Mouse (Mus musculus) E14TG2a.4 (cell line): ENCODE measurements around the gene Apoh.

Experiments
- H3K27me3 ChIP-seq: 2 replicates; pipeline ENCODE4 v1.6.1; 2014; ENCODE audit warnings: low read length, control low read depth; ENCODE audit not compliant: insufficient read depth
- H3K36me3 ChIP-seq: 2 replicates; pipeline ENCODE4 v1.6.1; 2014; ENCODE audit warnings: low read length, control low read depth; ENCODE audit not compliant: insufficient read depth
- H3K4me1 ChIP-seq: replicated peaks from 2 replicates; pipeline ENCODE4 v1.6.1; 2014; ENCODE audit warnings: low read depth, low read length, control low read depth
- H3K4me3 ChIP-seq: replicated peaks from 2 replicates; pipeline ENCODE4 v1.5.1; 2014; ENCODE audit warnings: mild to moderate bottlenecking, low read length
- H3K9me3 ChIP-seq: 2 replicates; pipeline ENCODE4 v1.6.1; 2014; ENCODE audit warnings: low read length, control low read depth
- CTCF ChIP-seq: conservative IDR thresholded peaks from 2 replicates; pipeline ENCODE4 v1.5.1; 2014; ENCODE audit warnings: low read length
- NANOG ChIP-seq: IDR thresholded peaks from 2 replicates; pipeline ENCODE4 v1.6.1; 2014; ENCODE audit warnings: borderline replicate concordance, low read length, mixed read lengths
- POU5F1 ChIP-seq: IDR thresholded peaks from 2 replicates; pipeline ENCODE4 v1.6.1; 2014; ENCODE audit warnings: low read length, borderline replicate concordance

Apoh gene

DNA sequence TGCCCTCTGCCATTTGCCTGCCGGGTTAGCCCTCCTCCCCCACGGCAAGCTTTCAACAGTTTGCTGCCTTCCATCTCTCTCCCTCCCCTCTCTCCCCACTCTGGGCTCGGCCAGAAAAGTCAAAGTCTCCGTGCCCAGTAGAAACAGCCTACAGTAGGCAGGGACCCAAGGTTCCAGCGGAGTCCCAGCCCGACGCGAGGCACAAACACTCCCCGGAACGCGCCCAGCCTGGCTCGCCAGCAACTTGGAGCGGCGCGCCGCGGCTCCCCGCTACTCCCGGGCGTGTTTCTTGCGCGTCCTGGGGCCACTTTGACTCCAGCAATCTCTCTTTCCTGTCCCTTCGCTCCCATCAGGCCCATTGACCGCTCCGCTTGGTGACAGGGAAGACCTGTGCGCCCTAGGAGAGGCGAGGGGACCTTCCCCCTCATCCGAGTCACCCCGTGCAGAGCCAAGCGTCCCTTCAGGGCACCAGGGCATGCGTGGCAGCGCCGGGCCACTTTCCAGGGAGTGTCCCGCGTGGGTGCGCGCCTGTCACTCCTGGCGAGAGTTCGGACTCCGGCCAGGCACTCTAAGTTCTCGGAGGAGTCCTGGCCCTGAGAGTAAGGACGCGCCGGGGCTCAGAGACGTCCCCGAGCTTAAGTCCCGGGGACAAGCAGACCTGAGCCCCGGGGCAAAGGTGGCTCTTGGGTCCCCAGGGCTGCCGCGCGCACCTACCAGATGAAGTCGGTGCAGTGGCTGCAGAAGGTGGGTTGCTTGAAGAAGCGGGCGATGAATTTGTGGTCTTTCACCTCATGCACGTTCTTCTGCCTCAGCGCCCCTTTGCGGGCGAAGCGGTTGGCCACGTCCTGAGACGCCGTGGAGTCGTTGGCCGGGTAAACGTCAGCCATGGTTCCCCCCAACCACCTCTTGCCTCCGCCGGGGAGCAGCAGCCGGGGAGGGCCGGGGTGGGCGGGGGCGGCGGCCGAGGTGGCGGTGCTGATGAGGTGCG, at the start of gene Apoh:
Apoh (plus strand) TSS at position 574 of the 988 bp plus-strand sequence.
- H3K9me3 ChIP-seq = no peaks in the 10 kb centered on the region
- no peaks in the 10 kb centered on the region for H3K36me3 ChIP-seq
- TF ChIP-seq NANOG (no peak), POU5F1 (no peak), CTCF (no peak)
- H3K4me3 ChIP-seq = peak within 1 kb of the TSS; percentile 89
- peaks cover 66% of the 10 kb centered on the region for H3K27me3 ChIP-seq
- H3K4me1 ChIP-seq = peaks cover 10% of the 10 kb centered on the region

GRCm38 (mm10) chr11:108293843-108294242, 49.3 kb upstream of the Apoh start:
- TF ChIP-seq CTCF (no peak), NANOG (no peak), POU5F1 (no peak)
- no peak overlapping the region for H3K4me3 ChIP-seq
- H3K27me3 ChIP-seq = peaks cover 6% of the 10 kb centered on the region; the same call in 1 of the 2 replicates
- H3K36me3 ChIP-seq = no peaks in the 10 kb centered on the region
- H3K9me3 ChIP-seq = no peaks in the 10 kb centered on the region
- H3K4me1 ChIP-seq = no peaks in the 10 kb centered on the region

- Histone ChIP-seq H3K36me3 (no peaks in the 10 kb centered on the region), H3K9me3 (no peaks in the 10 kb centered on the region), H3K4me3 (no peak overlapping the region), H3K4me1 (no peaks in the 10 kb centered on the region), H3K27me3 (peaks cover 6% of the 10 kb centered on the region; the same call in 1 of the 2 replicates)
- TF ChIP-seq NANOG (no peak), CTCF (no peak), POU5F1 (no peak)
These were observed 48.8 kb upstream of the Apoh start for GRCm38 (mm10) chr11:108294305-108294813.

GRCm38 (mm10) chr11:108295373-108295772, 47.8 kb upstream of the Apoh start:
- H3K4me3 ChIP-seq = no peak overlapping the region
- H3K4me1 ChIP-seq = no peaks in the 10 kb centered on the region
- H3K27me3 ChIP-seq = peaks cover 8% of the 10 kb centered on the region; the same call in 1 of the 2 replicates
- no peak for TF ChIP-seq NANOG
- TF ChIP-seq CTCF = no peak
- TF ChIP-seq POU5F1 = no peak
- H3K9me3 ChIP-seq = no peaks in the 10 kb centered on the region
- H3K36me3 ChIP-seq = no peaks in the 10 kb centered on the region

DNA sequence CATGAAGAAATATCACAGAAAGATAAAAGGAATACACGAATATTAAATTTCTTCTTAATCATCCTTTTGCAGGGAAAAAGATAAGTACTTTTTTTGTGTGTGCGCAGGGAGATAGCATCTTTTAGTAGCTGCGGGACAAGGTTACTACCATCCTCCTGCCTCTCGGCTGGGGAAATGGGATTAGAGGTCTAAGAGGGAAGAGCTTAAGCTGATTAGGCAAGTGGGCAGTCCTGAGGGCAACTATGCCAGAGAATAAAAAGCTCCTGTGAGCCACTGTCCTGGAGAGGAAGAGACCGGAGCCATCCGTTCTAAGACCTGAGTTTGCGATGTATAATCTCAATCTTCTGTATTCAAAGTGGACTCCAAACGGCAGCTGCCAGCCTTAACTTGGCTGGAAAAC, 45.2 kb upstream of the Apoh start:
- Histone ChIP-seq H3K36me3 (no peaks in the 10 kb centered on the region), H3K4me3 (no peak overlapping the region), H3K9me3 (no peaks in the 10 kb centered on the region), H3K27me3 (peaks cover 3% of the 10 kb centered on the region; the same call in 1 of the 2 replicates), H3K4me1 (no peaks in the 10 kb centered on the region)
- TF ChIP-seq CTCF (no peak), NANOG (no peak), POU5F1 (no peak)

GRCm38 (mm10) chr11:108299913-108300312, 43.2 kb upstream of the Apoh start:
- no peak overlapping the region for H3K4me3 ChIP-seq
- TF ChIP-seq CTCF (no peak), POU5F1 (no peak), NANOG (no peak)
- H3K4me1 ChIP-seq = no peaks in the 10 kb centered on the region
- H3K9me3 ChIP-seq = no peaks in the 10 kb centered on the region
- H3K27me3 ChIP-seq = peaks cover 3% of the 10 kb centered on the region; the same call in 1 of the 2 replicates
- no peaks in the 10 kb centered on the region for H3K36me3 ChIP-seq

- TF ChIP-seq POU5F1 = no peak
- no peak for TF ChIP-seq CTCF
- no peak for TF ChIP-seq NANOG
- Histone ChIP-seq H3K36me3 (no peaks in the 10 kb centered on the region), H3K4me1 (no peaks in the 10 kb centered on the region), H3K4me3 (no peak overlapping the region), H3K9me3 (no peaks in the 10 kb centered on the region), H3K27me3 (peaks cover 3% of the 10 kb centered on the region; the same call in 1 of the 2 replicates)
These were observed 42.7 kb upstream of the Apoh start for GRCm38 (mm10) chr11:108300443-108300842.

- H3K27me3 ChIP-seq = peaks cover 3% of the 10 kb centered on the region; the same call in 1 of the 2 replicates
- H3K36me3 ChIP-seq = no peaks in the 10 kb centered on the region
- H3K4me1 ChIP-seq = no peaks in the 10 kb centered on the region
- H3K4me3 ChIP-seq = no peak overlapping the region
- no peaks in the 10 kb centered on the region for H3K9me3 ChIP-seq
- TF ChIP-seq CTCF = no peak
- TF ChIP-seq NANOG = no peak
- TF ChIP-seq POU5F1 = no peak
These were observed 42.1 kb upstream of the Apoh start for GRCm38 (mm10) chr11:108301036-108301435.
